Mouse (Mus musculus) ES-Bruce4 (cell line): ENCODE data around the gene Vamp2.

Source experiments
- CTCF ChIP-seq: IDR thresholded peaks from one replicate; pipeline ENCODE4 v1.8.1; 2011; ENCODE audit warnings: low read depth, low read length
- POLR2A ChIP-seq: IDR thresholded peaks from one replicate; pipeline ENCODE4 v1.8.1; 2011; ENCODE audit warnings: low read length; ENCODE audit not compliant: insufficient read depth

DNA sequence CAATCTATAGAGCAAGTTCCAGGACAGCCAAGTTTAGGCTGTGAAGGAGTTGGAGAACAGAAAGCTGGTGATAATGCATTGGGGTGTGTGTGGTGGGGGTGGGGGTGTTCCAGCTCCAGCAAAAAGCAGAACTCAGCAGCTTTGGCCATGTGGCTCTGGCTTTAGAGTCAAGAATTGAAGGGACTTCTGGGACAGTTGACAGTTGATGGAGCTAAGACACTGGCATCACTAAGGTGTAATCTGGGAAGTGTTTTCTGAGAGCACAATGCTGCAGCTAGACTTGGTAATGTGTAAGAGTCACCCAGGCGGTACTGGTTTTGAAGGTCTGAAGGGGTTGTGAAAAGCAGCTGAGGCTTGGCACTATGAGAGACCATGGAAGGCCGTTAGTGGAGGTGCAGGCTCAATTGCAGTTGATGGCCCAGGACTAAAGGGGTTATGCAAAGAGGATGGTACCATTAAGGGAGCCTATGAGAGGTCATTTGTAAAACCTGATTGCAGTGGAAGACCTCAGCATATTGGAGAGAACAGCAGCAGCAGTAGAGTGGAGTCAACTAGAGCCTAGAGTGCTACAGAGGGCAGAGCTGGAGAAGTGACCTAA, 35.4 kb upstream of the Vamp2 start:
- no peak for TF ChIP-seq CTCF
- TF ChIP-seq POLR2A = no peak
